Mouse (Mus musculus) hindbrain, embryonic 11.5 days (tissue): ENCODE measurements around the gene Ccdc97. TPM values are rescaled to one million over a fixed set of nuclear protein-coding genes. Genes with fewer than 3 reads are reported as not detected.

Experiments
- ATAC-seq: fragments of 200-750 bp; cut with Nextera tagmentation; 2 replicates; pipeline ENCODE4 v1.8.0; 2017; ENCODE audit warnings: mild to moderate bottlenecking, moderate TSS enrichment, moderate library complexity; ENCODE audit not compliant: low FRiP score
- DNase-seq: peaks from one replicate; pipeline ENCODE4 v3.0.0-alpha.2; 2015; ENCODE audit warnings: low spot score
- H3K27ac ChIP-seq: fragments of 300-500 bp; sonication (generic); 2 replicates; pipeline ENCODE4 v1.5.1; 2014; ENCODE audit warnings: mild to moderate bottlenecking, low read depth, low read length
- H3K27me3 ChIP-seq: fragments of 300-500 bp; sonication (generic); 2 replicates; pipeline ENCODE4 v1.6.1; 2014; ENCODE audit warnings: mild to moderate bottlenecking, low read length, moderate library complexity, mixed read lengths; ENCODE audit not compliant: control insufficient read depth, insufficient read depth
- H3K36me3 ChIP-seq: fragments of 300-500 bp; sonication (generic); 2 replicates; pipeline ENCODE4 v1.6.1; 2014; ENCODE audit warnings: mild to moderate bottlenecking, low read length, moderate library complexity, mixed read lengths; ENCODE audit not compliant: control insufficient read depth, insufficient read depth
- H3K4me1 ChIP-seq: fragments of 300-500 bp; sonication (generic); replicated peaks from 2 replicates; pipeline ENCODE4 v1.6.1; 2014; ENCODE audit warnings: low read length, mixed read lengths; ENCODE audit not compliant: control insufficient read depth, insufficient read depth
- H3K4me2 ChIP-seq: fragments of 300-500 bp; sonication (generic); replicated peaks from 2 replicates; pipeline ENCODE4 v1.6.1; 2014; ENCODE audit warnings: mild to moderate bottlenecking, low read depth, low read length
- H3K4me3 ChIP-seq: fragments of 300-500 bp; sonication (generic); 2 replicates; pipeline ENCODE4 v1.5.1; 2014; ENCODE audit warnings: low read depth, low read length
- H3K9ac ChIP-seq: fragments of 300-500 bp; sonication (generic); 2 replicates; pipeline ENCODE4 v1.6.1; 2014; ENCODE audit warnings: low read depth, low read length
- H3K9me3 ChIP-seq: fragments of 300-500 bp; sonication (generic); 2 replicates; pipeline ENCODE4 v1.6.1; 2016; ENCODE audit warnings: low read length; ENCODE audit not compliant: control insufficient read depth
- WGBS: fragments of 180-500 bp; shearing (Covaris S2); extraction: QIAGEN DNeasy Blood & Tissue Kit; methylation state at CpG from one replicate; pipeline ENCODE4 v1.1.7; 2014; 5-methylcytosine and 5-hydroxymethylcytosine counted together
- polyA plus RNA-seq: library from polyadenylated mRNA; unstranded; fragments of >200 nt; fragmentation: Nextera tagmentation; extraction: Ambion mirVana; gene quantifications from 2 replicates; pipeline ENCODE4 v1.2.1, GENCODE M21; 2014

The Ccdc97 gene
- polyA plus RNA-seq, 1 experiment from 2014 or later, result 33.7 TPM

GRCm38 (mm10) chr7:25717478-25717877 lies 1.4 kb downstream of the Ccdc97 start:
- 92% methylated on average over 3 of the region's 3 CpGs for WGBS

DNA sequence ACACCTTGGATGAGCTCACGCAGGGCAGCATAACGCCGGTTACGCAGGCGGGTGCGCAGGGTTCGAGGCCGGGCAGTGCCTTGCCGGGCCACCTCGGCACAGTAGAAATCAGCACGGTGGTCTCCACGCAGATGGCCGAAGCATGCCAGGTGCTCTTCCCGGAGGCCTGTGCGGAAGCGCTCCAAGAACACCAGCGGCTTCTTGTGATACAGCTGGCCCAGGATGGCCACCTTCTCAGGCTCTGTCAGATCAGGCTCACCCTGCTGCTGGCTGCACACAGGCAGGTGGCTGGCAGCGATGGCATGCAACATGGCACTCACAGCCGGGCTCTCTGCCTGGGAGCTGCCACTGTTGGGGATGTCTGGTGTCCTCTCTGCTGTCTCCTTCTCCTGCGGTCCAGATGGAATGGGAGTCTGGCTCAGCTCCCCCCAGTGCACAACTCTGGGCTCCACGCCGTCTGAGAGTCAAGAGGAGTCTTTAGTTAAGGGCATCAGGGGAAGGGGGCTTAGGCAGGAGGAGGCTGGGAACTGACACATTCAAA lies 3.1 kb downstream of the Ccdc97 start:
- Histone ChIP-seq H3K4me2 (no peak overlapping the region), H3K27me3 (no peaks in the 10 kb centered on the region), H3K27ac (no peak overlapping the region), H3K36me3 (peaks cover 15% of the 10 kb centered on the region), H3K9ac (no peak overlapping the region), H3K9me3 (no peaks in the 10 kb centered on the region), H3K4me1 (peaks cover 3% of the 10 kb centered on the region; the same call in 1 of the 2 replicates), H3K4me3 (no peak overlapping the region)
- ATAC-seq (no peak), DNase-seq (no peak)
- WGBS, result 96% methylated on average over 22 of the region's 22 CpGs

More at GRCm38 (mm10) chr7:25717478-25717877, 1.4 kb downstream of the Ccdc97 start:
- H3K36me3 ChIP-seq, result peaks cover 18% of the 10 kb centered on the region
- peaks cover 3% of the 10 kb centered on the region; the same call in 1 of the 2 replicates for H3K4me1 ChIP-seq
- no peaks in the 10 kb centered on the region for H3K9me3 ChIP-seq
- no peak overlapping the region for H3K4me3 ChIP-seq
- no peak overlapping the region for H3K27ac ChIP-seq
- no peaks in the 10 kb centered on the region for H3K27me3 ChIP-seq
- ATAC-seq (no peak), DNase-seq (no peak)
- H3K9ac ChIP-seq, result no peak overlapping the region
- no peak overlapping the region; the same call in 1 of the 2 replicates for H3K4me2 ChIP-seq

GRCm38 (mm10) chr7:25714581-25714980 lies 4.3 kb downstream of the Ccdc97 start:
- Histone ChIP-seq H3K4me1 (peaks cover 6% of the 10 kb centered on the region; the same call in 1 of the 2 replicates), H3K4me3 (no peak overlapping the region), H3K36me3 (peaks cover 15% of the 10 kb centered on the region), H3K9ac (no peak overlapping the region), H3K9me3 (no peaks in the 10 kb centered on the region), H3K27ac (no peak overlapping the region), H3K4me2 (no peak overlapping the region), H3K27me3 (no peaks in the 10 kb centered on the region)
- no peak for ATAC-seq
- WGBS, result 91% methylated on average over 8 of the region's 8 CpGs
- DNase-seq, result no peak

- H3K9ac ChIP-seq, result no peak overlapping the region
- DNase-seq (no peak), ATAC-seq (no peak)
- peaks cover 2% of the 10 kb centered on the region; the same call in 1 of the 2 replicates for H3K4me1 ChIP-seq
- no peaks in the 10 kb centered on the region for H3K9me3 ChIP-seq
- H3K4me3 ChIP-seq, result no peak overlapping the region
- WGBS, result 95% methylated on average over 9 of the region's 9 CpGs
- no peaks in the 10 kb centered on the region for H3K27me3 ChIP-seq
- H3K36me3 ChIP-seq, result peaks cover 15% of the 10 kb centered on the region
- H3K4me2 ChIP-seq, result no peak overlapping the region
- H3K27ac ChIP-seq, result no peak overlapping the region
These were observed 6.1 kb downstream of the Ccdc97 start for GRCm38 (mm10) chr7:25712801-25713200.

DNA sequence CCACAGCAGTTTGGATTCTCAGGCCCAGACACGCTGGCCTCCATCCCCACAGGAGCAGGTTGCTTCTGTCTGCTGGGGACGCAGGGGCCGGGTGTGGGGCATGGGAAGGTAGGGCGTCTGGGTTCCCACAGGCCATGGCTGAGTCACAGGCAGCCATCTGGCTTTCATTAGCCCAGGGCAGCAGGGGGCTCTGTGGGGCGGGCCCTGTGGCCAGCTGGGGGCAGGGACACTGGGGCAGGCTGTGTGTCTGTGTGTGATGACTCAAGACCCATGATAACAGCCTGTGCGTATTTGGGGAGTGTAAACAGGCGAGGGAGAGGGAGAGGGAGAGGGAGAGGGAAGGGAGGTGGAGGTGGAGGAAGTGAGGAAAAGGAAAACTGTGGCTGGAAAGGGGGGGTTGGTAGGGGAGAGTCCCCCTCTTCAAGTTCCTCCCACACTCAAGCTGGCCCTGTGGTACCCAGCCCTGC lies 7.1 kb downstream of the Ccdc97 start:
- WGBS, result 25% methylated on average over 7 of the region's 7 CpGs
- no peak overlapping the region; the same call in 1 of the 2 replicates for H3K27ac ChIP-seq
- H3K9me3 ChIP-seq, result no peaks in the 10 kb centered on the region
- H3K36me3 ChIP-seq, result peaks cover 15% of the 10 kb centered on the region
- no peaks in the 10 kb centered on the region for H3K27me3 ChIP-seq
- H3K4me3 ChIP-seq, result no peak overlapping the region
- H3K9ac ChIP-seq, result no peak overlapping the region
- H3K4me1 ChIP-seq, result 0 out of 2 replicates have a peak, but pooled peaks cover 2% of the 10 kb centered on the region
- H3K4me2 ChIP-seq, result no peak overlapping the region
- ATAC-seq (peak; percentile 47), DNase-seq (no peak)

- Histone ChIP-seq H3K27me3 (no peaks in the 10 kb centered on the region), H3K9me3 (no peaks in the 10 kb centered on the region), H3K4me1 (0 out of 2 replicates have a peak, but pooled peaks cover 2% of the 10 kb centered on the region), H3K36me3 (peaks cover 15% of the 10 kb centered on the region), H3K4me3 (no peak overlapping the region), H3K27ac (no peak overlapping the region), H3K4me2 (no peak overlapping the region), H3K9ac (no peak overlapping the region)
- DNase-seq (no peak), ATAC-seq (peak; percentile 26; the same call in 1 of the 2 replicates)
- WGBS, result 65% methylated on average over 5 of the region's 5 CpGs
These were observed 7.7 kb downstream of the Ccdc97 start for GRCm38 (mm10) chr7:25711165-25711564.

GRCm38 (mm10) chr7:25710519-25711130 lies 8.3 kb downstream of the Ccdc97 start:
- H3K9ac ChIP-seq, result peak overlapping the region; percentile 40; the same call in 1 of the 2 replicates
- 29% methylated on average over 1 of the region's 7 CpGs for WGBS
- H3K4me2 ChIP-seq, result no peak overlapping the region
- no peak overlapping the region; the same call in 1 of the 2 replicates for H3K27ac ChIP-seq
- H3K4me1 ChIP-seq, result 0 out of 2 replicates have a peak, but pooled peaks cover 2% of the 10 kb centered on the region
- no peak overlapping the region for H3K4me3 ChIP-seq
- ATAC-seq (peak; percentile 44; the same call in 1 of the 2 replicates), DNase-seq (no peak)
- peaks cover 13% of the 10 kb centered on the region for H3K36me3 ChIP-seq
- H3K27me3 ChIP-seq, result no peaks in the 10 kb centered on the region
- H3K9me3 ChIP-seq, result no peaks in the 10 kb centered on the region

DNA sequence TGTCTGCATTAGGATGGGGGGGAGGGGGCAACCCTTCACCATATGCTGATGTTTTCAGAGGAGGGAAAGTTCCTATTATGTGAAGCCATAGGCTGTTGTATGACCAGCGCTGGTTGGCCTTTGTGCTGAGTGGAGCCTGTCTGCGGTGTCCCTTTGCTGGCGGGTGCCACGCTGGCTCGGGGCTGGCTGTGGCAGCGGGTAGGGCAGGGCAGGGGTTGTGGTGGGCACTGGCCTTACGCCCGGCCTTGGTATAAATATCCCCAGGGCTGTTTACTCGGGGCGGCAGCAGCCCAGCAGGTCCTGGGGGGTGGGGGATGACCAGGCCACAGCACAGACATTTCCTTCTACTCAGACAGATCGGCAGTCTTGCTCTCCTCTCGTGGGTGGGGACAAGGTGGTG lies 8.9 kb downstream of the Ccdc97 start:
- DNase-seq (no peak), ATAC-seq (peak; percentile 4; the same call in 1 of the 2 replicates)
- Histone ChIP-seq H3K27ac (no peak overlapping the region), H3K27me3 (no peaks in the 10 kb centered on the region), H3K36me3 (peaks cover 6% of the 10 kb centered on the region), H3K9ac (peak overlapping the region; percentile 40; the same call in 1 of the 2 replicates), H3K4me2 (no peak overlapping the region), H3K4me3 (no peak overlapping the region), H3K9me3 (no peaks in the 10 kb centered on the region), H3K4me1 (0 out of 2 replicates have a peak, but pooled peaks cover 2% of the 10 kb centered on the region)
- WGBS, result 18% methylated on average over 12 of the region's 12 CpGs
